Mouse (Mus musculus) E14TG2a.4 (cell line): ENCODE data around the gene Sh3d19.

Source experiments
- CTCF ChIP-seq: conservative IDR thresholded peaks from 2 replicates; pipeline ENCODE4 v1.5.1; 2014; ENCODE audit warnings: low read length
- NANOG ChIP-seq: IDR thresholded peaks from 2 replicates; pipeline ENCODE4 v1.6.1; 2014; ENCODE audit warnings: borderline replicate concordance, low read length, mixed read lengths
- POU5F1 ChIP-seq: IDR thresholded peaks from 2 replicates; pipeline ENCODE4 v1.6.1; 2014; ENCODE audit warnings: low read length, borderline replicate concordance

DNA sequence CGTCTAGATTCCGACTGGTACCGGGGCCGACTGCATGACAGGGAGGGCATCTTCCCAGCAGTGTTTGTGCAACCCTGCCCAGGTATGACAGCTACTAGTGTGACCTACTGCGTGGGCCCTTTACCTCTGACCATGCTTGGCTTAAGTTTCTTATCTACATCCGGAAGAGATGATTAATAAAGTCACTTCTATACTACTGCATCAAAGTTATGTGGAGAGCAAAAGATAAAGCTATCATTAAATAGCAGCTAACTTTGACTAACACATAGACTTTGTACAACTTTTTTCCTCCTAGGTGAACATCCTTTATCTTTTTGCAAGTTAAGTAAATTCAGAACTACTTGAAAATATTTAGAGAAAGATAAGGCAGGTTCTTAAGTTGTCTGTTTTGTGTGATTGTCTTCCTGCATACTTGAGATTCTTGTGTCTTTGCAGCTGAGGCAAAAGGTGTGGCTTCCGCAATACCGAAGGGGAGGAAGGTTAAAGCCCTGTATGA lies 152.4 kb downstream of the Sh3d19 start:
- no peak for TF ChIP-seq CTCF
- no peak for TF ChIP-seq NANOG
- no peak for TF ChIP-seq POU5F1
